Mouse (Mus musculus): ENCODE results near the gene Rab24.

Gene Rab24

GRCm38 (mm10) chr13:55328641-55329040, 6.9 kb upstream of the Rab24 start:
- no peak for DNase-seq

GRCm38 (mm10) chr13:55328171-55328570, 6.4 kb upstream of the Rab24 start:
- DNase-seq, result no peak

GRCm38 (mm10) chr13:55327633-55328032, 5.9 kb upstream of the Rab24 start:
- peak; percentile 90 for DNase-seq

- DNase-seq, result no peak
Measured at GRCm38 (mm10) chr13:55327169-55327568, 5.4 kb upstream of the Rab24 start.

- DNase-seq, result no peak
Measured at GRCm38 (mm10) chr13:55325596-55325995, 3.9 kb upstream of the Rab24 start.

GRCm38 (mm10) chr13:55322130-55322825, 532 bp upstream of the Rab24 start:
- DNase-seq, result peak; percentile 55

- no peak for DNase-seq
Measured at GRCm38 (mm10) chr13:55319931-55320533, 1.7 kb downstream of the Rab24 start, which contains the start of gene Prelid1. Gene Prelid1, plus strand, starts transcription at chr13:55320500.

GRCm38 (mm10) chr13:55318351-55318750, 3.4 kb downstream of the Rab24 start:
- DNase-seq, result no peak

GRCm38 (mm10) chr13:55314891-55315412, 6.8 kb downstream of the Rab24 start:
- no peak for DNase-seq

GRCm38 (mm10) chr13:55313051-55313450, 8.7 kb downstream of the Rab24 start:
- DNase-seq, result no peak

- DNase-seq, result no peak
Measured at GRCm38 (mm10) chr13:55312028-55312630, 9.6 kb downstream of the Rab24 start.

- no peak for DNase-seq
Measured at GRCm38 (mm10) chr13:55300913-55301312, 20.8 kb downstream of the Rab24 start.

- no peak for DNase-seq
Measured at GRCm38 (mm10) chr13:55296760-55297159, 25.0 kb downstream of the Rab24 start.

- peak; percentile 30 for DNase-seq
Measured at GRCm38 (mm10) chr13:55288854-55289253, 32.9 kb downstream of the Rab24 start.

- no peak for DNase-seq
Measured at GRCm38 (mm10) chr13:55277646-55278045, 44.1 kb downstream of the Rab24 start.

- DNase-seq, result no peak
Measured at GRCm38 (mm10) chr13:55277203-55277602, 44.5 kb downstream of the Rab24 start.

Measured in thymus, postnatal 4 days (tissue).